Comparison of ENCODE assay signal across 21 mouse cellular contexts in genomic region chr7:131989056-131989455, GRCm38 (mm10).
DNase-seq lines count a peak whose midpoint lies in the region; ATAC-seq lines count a peak whose summit lies in the region.
"Had no signal": no experiment of that assay in that cellular context is flagged by ENCODE, and none has a peak within 500 bp of the region (broad histone marks: within the 10 kb centered on the region; RNA-seq: fewer than 3 reads in every experiment).

No protein-coding gene starts in this region.

- ATAC-seq in frontal cortex, adult (ENCODE audit: low TSS enrichment) = no peak
- ATAC-seq: activated CD4-positive, CD25-positive, alpha-beta regulatory T cell, adult 4 months; CD4-positive, CD25-positive, alpha-beta regulatory T cell, adult 4 months; forebrain, embryonic 13.5 days; forebrain, embryonic 15.5 days; forebrain, postnatal 0 days; Patski had no signal

- DNase-seq in embryo, embryonic 11 days = peak; percentile 5
- DNase-seq in embryo, embryonic 10.5 days (ENCODE audit: low spot score) = no peak
- peak; percentile 69 for DNase-seq in ES-CJ7 (ENCODE audit: low read depth, low spot score)
- DNase-seq in R1 (ENCODE audit: low read depth, low spot score) = peak; percentile 74
- no peak for DNase-seq in kidney, adult 9 months
- DNase-seq: adrenal gland, adult 8-10 months; adrenal gland, postnatal 14 days; adrenal gland, postnatal 36 days; B cell, adult 2 months; cerebellum, adult 11-12 months; cerebellum, adult 2 months; cerebellum, adult 9-10 months; cerebellum, postnatal 10 days; cerebellum, postnatal 25 days; forebrain, postnatal 0 days had no signal

Comparison
In these comparisons a context has a peak if more than half of its experiments do, and no peak if none do; other contexts are left out.
1. DNase-seq: peak in embryo, embryonic 11 days (single experiment), ES-CJ7 (single experiment) and R1 (single experiment); none in embryo, embryonic 10.5 days (single experiment) and kidney, adult 9 months (single experiment).